Mouse (Mus musculus): ENCODE measurements around the gene Lacc1.

GRCm38 (mm10) chr14:77034970-77035369 is 1.7 kb downstream of the Lacc1 start:
- TF ChIP-seq CTCF (IDR thresholded peaks at IDR 0.05; ENCODE audit: insufficient read depth, low read length) (no peak), POLR2A (IDR thresholded peaks at IDR 0.05; ENCODE audit: borderline replicate concordance, extremely low read depth, low read depth, low read length) (no peak)

Data from lung, adult 2 months (tissue).